Mouse (Mus musculus): ENCODE results near the gene Mfsd4a. TPM values are rescaled to one million over a fixed set of nuclear protein-coding genes. Genes with fewer than 3 reads are reported as not detected.

Gene Mfsd4a
- polyA plus RNA-seq, 1 experiment from 2014 or later: 10.4 TPM

GRCm38 (mm10) chr1:132010632-132011501, 57.0 kb downstream of the Mfsd4a start:
- no peaks in the 10 kb centered on the region for H3K9me3 ChIP-seq (ENCODE audit: control insufficient read depth, low read length)
- H3K27me3 ChIP-seq (ENCODE audit: control insufficient read depth, insufficient read depth, low read length): no peaks in the 10 kb centered on the region
- no peak overlapping the region for H3K4me3 ChIP-seq (replicated peaks; ENCODE audit: low read length)
- H3K36me3 ChIP-seq (replicated peaks; ENCODE audit: control insufficient read depth, insufficient read depth): peaks cover 9% of the 10 kb centered on the region; the same call in 1 of the 2 replicates
- H3K9ac ChIP-seq: no peak overlapping the region
- WGBS: 87% methylated on average over 17 of the region's 17 CpGs
- DNase-seq (ENCODE audit: low spot score) (no peak), ATAC-seq (ENCODE audit: low FRiP score) (no peak)
- no peak overlapping the region for H3K27ac ChIP-seq
- H3K4me1 ChIP-seq (replicated peaks; ENCODE audit: control insufficient read depth, insufficient read depth, low read length): peaks cover 22% of the 10 kb centered on the region
- no peak overlapping the region for H3K4me2 ChIP-seq (replicated peaks)

- no peak overlapping the region for H3K27ac ChIP-seq
- H3K4me2 ChIP-seq (replicated peaks): peak overlapping the region; percentile 84
- H3K4me3 ChIP-seq (replicated peaks; ENCODE audit: low read length): peak overlapping the region; percentile 94
- H3K9ac ChIP-seq: peak overlapping the region; percentile 97
- no peaks in the 10 kb centered on the region for H3K36me3 ChIP-seq (replicated peaks; ENCODE audit: control insufficient read depth, insufficient read depth)
- no peak for ATAC-seq (ENCODE audit: low FRiP score)
- DNase-seq (ENCODE audit: low spot score): no peak
- no peaks in the 10 kb centered on the region for H3K27me3 ChIP-seq (ENCODE audit: control insufficient read depth, insufficient read depth, low read length)
- no peaks in the 10 kb centered on the region for H3K9me3 ChIP-seq (ENCODE audit: control insufficient read depth, low read length)
- H3K4me1 ChIP-seq (replicated peaks; ENCODE audit: control insufficient read depth, insufficient read depth, low read length): peaks cover 22% of the 10 kb centered on the region
- 59% methylated on average over 8 of the region's 8 CpGs for WGBS
Observed at GRCm38 (mm10) chr1:132008881-132009644, 58.8 kb downstream of the Mfsd4a start.

GRCm38 (mm10) chr1:132007828-132008827, 59.7 kb downstream of the Mfsd4a start:
- Histone ChIP-seq H3K4me2 (replicated peaks) (peak overlapping the region; percentile 84), H3K9me3 (ENCODE audit: control insufficient read depth, low read length) (no peaks in the 10 kb centered on the region), H3K4me3 (replicated peaks; ENCODE audit: low read length) (peak overlapping the region; percentile 94), H3K9ac (peak overlapping the region; percentile 97), H3K27me3 (ENCODE audit: control insufficient read depth, insufficient read depth, low read length) (no peaks in the 10 kb centered on the region), H3K27ac (peak overlapping the region; percentile 97), H3K4me1 (replicated peaks; ENCODE audit: control insufficient read depth, insufficient read depth, low read length) (peaks cover 22% of the 10 kb centered on the region), H3K36me3 (replicated peaks; ENCODE audit: control insufficient read depth, insufficient read depth) (no peaks in the 10 kb centered on the region)
- 2% methylated on average over 65 of the region's 72 CpGs for WGBS
- DNase-seq (ENCODE audit: low spot score): peak; percentile 80
- peak; percentile 88 for ATAC-seq (ENCODE audit: low FRiP score)

- Histone ChIP-seq H3K36me3 (replicated peaks; ENCODE audit: control insufficient read depth, insufficient read depth) (no peaks in the 10 kb centered on the region), H3K27ac (peak within 1 kb of the TSS; percentile 97), H3K4me1 (replicated peaks; ENCODE audit: control insufficient read depth, insufficient read depth, low read length) (peaks cover 22% of the 10 kb centered on the region), H3K4me2 (replicated peaks) (peak within 1 kb of the TSS; percentile 84), H3K9me3 (ENCODE audit: control insufficient read depth, low read length) (no peaks in the 10 kb centered on the region), H3K4me3 (replicated peaks; ENCODE audit: low read length) (peak within 1 kb of the TSS; percentile 94), H3K9ac (peak within 1 kb of the TSS; percentile 97), H3K27me3 (ENCODE audit: control insufficient read depth, insufficient read depth, low read length) (no peaks in the 10 kb centered on the region)
- ATAC-seq (ENCODE audit: low FRiP score) (peak; percentile 93), DNase-seq (ENCODE audit: low spot score) (peak; percentile 92)
- under 1% methylated on average over 54 of the region's 61 CpGs for WGBS
Observed at GRCm38 (mm10) chr1:132007282-132007815, 60.5 kb downstream of the Mfsd4a start, which contains the start of gene Elk4. Elk4 (plus strand) TSS chr1:132007607.

GRCm38 (mm10) chr1:132006721-132007120, 61.1 kb downstream of the Mfsd4a start:
- WGBS: 36% methylated on average over 5 of the region's 5 CpGs
- H3K27ac ChIP-seq: peak overlapping the region; percentile 97
- no peak for ATAC-seq (ENCODE audit: low FRiP score)
- peak overlapping the region; percentile 94 for H3K4me3 ChIP-seq (replicated peaks; ENCODE audit: low read length)
- no peaks in the 10 kb centered on the region for H3K36me3 ChIP-seq (replicated peaks; ENCODE audit: control insufficient read depth, insufficient read depth)
- peak overlapping the region; percentile 84 for H3K4me2 ChIP-seq (replicated peaks)
- DNase-seq (ENCODE audit: low spot score): peak; percentile 24
- H3K9me3 ChIP-seq (ENCODE audit: control insufficient read depth, low read length): no peaks in the 10 kb centered on the region
- H3K4me1 ChIP-seq (replicated peaks; ENCODE audit: control insufficient read depth, insufficient read depth, low read length): peaks cover 22% of the 10 kb centered on the region
- H3K9ac ChIP-seq: peak overlapping the region; percentile 97; the same call in 1 of the 2 replicates
- no peaks in the 10 kb centered on the region for H3K27me3 ChIP-seq (ENCODE audit: control insufficient read depth, insufficient read depth, low read length)

- H3K27ac ChIP-seq: no peak overlapping the region
- H3K36me3 ChIP-seq (replicated peaks; ENCODE audit: control insufficient read depth, insufficient read depth): no peaks in the 10 kb centered on the region
- no peaks in the 10 kb centered on the region for H3K27me3 ChIP-seq (ENCODE audit: control insufficient read depth, insufficient read depth, low read length)
- no peak overlapping the region for H3K4me3 ChIP-seq (replicated peaks; ENCODE audit: low read length)
- no peak for DNase-seq (ENCODE audit: low spot score)
- no peak for ATAC-seq (ENCODE audit: low FRiP score)
- H3K9me3 ChIP-seq (ENCODE audit: control insufficient read depth, low read length): no peaks in the 10 kb centered on the region
- H3K4me2 ChIP-seq (replicated peaks): no peak overlapping the region
- 93% methylated on average over 3 of the region's 3 CpGs for WGBS
- no peak overlapping the region for H3K9ac ChIP-seq
- H3K4me1 ChIP-seq (replicated peaks; ENCODE audit: control insufficient read depth, insufficient read depth, low read length): peaks cover 22% of the 10 kb centered on the region
Observed at GRCm38 (mm10) chr1:132006046-132006445, 61.8 kb downstream of the Mfsd4a start.

- WGBS: 93% methylated on average over 1 of the region's 1 CpGs
- H3K27me3 ChIP-seq (ENCODE audit: control insufficient read depth, insufficient read depth, low read length): no peaks in the 10 kb centered on the region
Observed at GRCm38 (mm10) chr1:132005466-132005865, 62.4 kb downstream of the Mfsd4a start.

GRCm38 (mm10) chr1:132004574-132005180, 63.2 kb downstream of the Mfsd4a start:
- 90% methylated on average over 6 of the region's 6 CpGs for WGBS
- H3K9me3 ChIP-seq (ENCODE audit: control insufficient read depth, low read length): no peaks in the 10 kb centered on the region
- peaks cover 19% of the 10 kb centered on the region for H3K4me1 ChIP-seq (replicated peaks; ENCODE audit: control insufficient read depth, insufficient read depth, low read length)
- no peak overlapping the region for H3K9ac ChIP-seq
- H3K4me3 ChIP-seq (replicated peaks; ENCODE audit: low read length): no peak overlapping the region
- no peak overlapping the region for H3K4me2 ChIP-seq (replicated peaks)
- DNase-seq (ENCODE audit: low spot score) (no peak), ATAC-seq (ENCODE audit: low FRiP score) (no peak)
- H3K27me3 ChIP-seq (ENCODE audit: control insufficient read depth, insufficient read depth, low read length): no peaks in the 10 kb centered on the region
- H3K27ac ChIP-seq: no peak overlapping the region
- H3K36me3 ChIP-seq (replicated peaks; ENCODE audit: control insufficient read depth, insufficient read depth): no peaks in the 10 kb centered on the region

More at GRCm38 (mm10) chr1:132005466-132005865, 62.4 kb downstream of the Mfsd4a start:
- DNase-seq (ENCODE audit: low spot score): no peak
- H3K4me3 ChIP-seq (replicated peaks; ENCODE audit: low read length): no peak overlapping the region
- H3K4me2 ChIP-seq (replicated peaks): no peak overlapping the region
- no peaks in the 10 kb centered on the region for H3K9me3 ChIP-seq (ENCODE audit: control insufficient read depth, low read length)
- no peak for ATAC-seq (ENCODE audit: low FRiP score)
- H3K27ac ChIP-seq: no peak overlapping the region
- H3K36me3 ChIP-seq (replicated peaks; ENCODE audit: control insufficient read depth, insufficient read depth): no peaks in the 10 kb centered on the region
- H3K4me1 ChIP-seq (replicated peaks; ENCODE audit: control insufficient read depth, insufficient read depth, low read length): peaks cover 22% of the 10 kb centered on the region
- no peak overlapping the region for H3K9ac ChIP-seq
